Mouse (Mus musculus) CH12.LX (cell line): ENCODE data around the gene Zfhx3. TPM values are rescaled to one million over a fixed set of nuclear protein-coding genes. Genes with fewer than 3 reads are reported as not detected.

Experiments
- DNase-seq: peaks from one replicate; pipeline ENCODE4 v3.0.0-alpha.2; 2013; ENCODE audit errors: extremely low read depth
- H3K27ac ChIP-seq: 2 replicates; pipeline ENCODE4 v1.5.1; 2012; ENCODE audit warnings: low read depth, mild to moderate bottlenecking, control low read depth, moderate library complexity; ENCODE audit not compliant: insufficient read depth
- H3K27me3 ChIP-seq: replicated peaks from 2 replicates; pipeline ENCODE3; 2012; ENCODE audit warnings: inconsistent platforms
- H3K36me3 ChIP-seq, 2 experiments: replicated peaks in 1 of 2; 2 replicates each; pipeline versions ENCODE3 to v1.6.1; 2012; ENCODE audit warnings: inconsistent platforms in 1 of 2, low read length in 1 of 2, mild to moderate bottlenecking in 1 of 2, mixed read lengths in 1 of 2, moderate library complexity in 1 of 2; ENCODE audit not compliant: control insufficient read depth in 1 of 2, insufficient read depth in 1 of 2
- H3K4me1 ChIP-seq, 2 experiments: 2 replicates each; pipeline ENCODE4 v1.6.1; 2012; ENCODE audit warnings: inconsistent platforms in 1 of 2, moderate library complexity in 1 of 2; ENCODE audit not compliant: insufficient read depth in 2 of 2, control insufficient read depth in 1 of 2
- H3K4me2 ChIP-seq: 2 replicates; pipeline ENCODE4 v1.6.1; 2012; ENCODE audit warnings: low read depth, mild to moderate bottlenecking, control low read depth; ENCODE audit not compliant: poor library complexity, insufficient read depth, severe bottlenecking
- H3K4me3 ChIP-seq, 3 experiments: fragments of 150-350 bp in 1 of 3; sonication (generic) in 1 of 3; replicated peaks in 1 of 3; 2 replicates each; pipeline versions ENCODE3 to v1.5.1; 2011 to 2012; ENCODE audit warnings: low read depth in 2 of 3, low read length in 2 of 3, mild to moderate bottlenecking in 2 of 3, moderate library complexity in 2 of 3, control low read depth in 1 of 3, improper control_type of control experiment in 1 of 3, inconsistent platforms in 1 of 3, mixed read lengths in 1 of 3; ENCODE audit not compliant: poor library complexity in 1 of 3
- H3K79me2 ChIP-seq: replicated peaks from 2 replicates; pipeline ENCODE4 v1.6.1; 2012; ENCODE audit warnings: mild to moderate bottlenecking, moderate library complexity; ENCODE audit not compliant: control insufficient read depth, poor library complexity, insufficient read depth, severe bottlenecking; ENCODE audit errors: extremely low read depth
- H3K9ac ChIP-seq: 2 replicates; pipeline ENCODE4 v1.6.1; 2012; ENCODE audit warnings: low read depth, mild to moderate bottlenecking, control low read depth, moderate library complexity; ENCODE audit not compliant: insufficient read depth
- H3K9me3 ChIP-seq: replicated peaks from 2 replicates; pipeline ENCODE3; 2012; ENCODE audit warnings: low read length, inconsistent platforms, mixed read lengths
- BHLHE40 ChIP-seq: IDR thresholded peaks from 2 replicates; pipeline ENCODE4 v1.6.1; 2011; ENCODE audit warnings: mild to moderate bottlenecking, low read depth, low read length, improper control_type of control experiment
- CHD1 ChIP-seq: IDR thresholded peaks from 2 replicates; pipeline ENCODE4 v1.6.1; 2012; ENCODE audit warnings: low read depth, low read length, improper control_type of control experiment, inconsistent platforms
- CHD2 ChIP-seq: IDR thresholded peaks from 2 replicates; pipeline ENCODE4 v1.6.1; 2011; ENCODE audit warnings: low read length, improper control_type of control experiment
- CTCF ChIP-seq, 2 experiments: IDR thresholded peaks in 1 of 2; conservative IDR thresholded peaks in 1 of 2; 2 replicates each; pipeline ENCODE4 v1.5.1; 2011 to 2012; ENCODE audit warnings: low read depth in 2 of 2, low read length in 2 of 2, improper control_type of control experiment in 1 of 2, inconsistent platforms in 1 of 2, mild to moderate bottlenecking in 1 of 2, moderate library complexity in 1 of 2
- E2F4 ChIP-seq: IDR thresholded peaks from 2 replicates; pipeline ENCODE4 v1.6.1; 2011; ENCODE audit warnings: low read depth, low read length, improper control_type of control experiment; ENCODE audit not compliant: insufficient replicate concordance
- HCFC1 ChIP-seq: IDR thresholded peaks from 2 replicates; pipeline ENCODE4 v1.6.1; 2012; ENCODE audit warnings: low read depth, mild to moderate bottlenecking, inconsistent platforms, low read length, improper control_type of control experiment
- IRF4 ChIP-seq: IDR thresholded peaks from 2 replicates; pipeline ENCODE4 v1.6.1; 2014; ENCODE audit warnings: low read depth, mild to moderate bottlenecking, inconsistent platforms, low read length, improper control_type of control experiment
- JUN ChIP-seq: IDR thresholded peaks from 2 replicates; pipeline ENCODE4 v1.6.1; 2011; ENCODE audit warnings: low read depth, mild to moderate bottlenecking, low read length, improper control_type of control experiment, moderate library complexity; ENCODE audit not compliant: insufficient read depth
- MAX ChIP-seq: IDR thresholded peaks from 2 replicates; pipeline ENCODE4 v1.6.1; 2011; ENCODE audit warnings: low read length, improper control_type of control experiment
- MEF2A ChIP-seq: IDR thresholded peaks from 2 replicates; pipeline ENCODE4 v1.6.1; 2014; ENCODE audit warnings: low read depth, mild to moderate bottlenecking, inconsistent platforms, low read length, improper control_type of control experiment, borderline replicate concordance
- MXI1 ChIP-seq: IDR thresholded peaks from 2 replicates; pipeline ENCODE4 v1.6.1; 2011; ENCODE audit warnings: mild to moderate bottlenecking, low read depth, low read length, improper control_type of control experiment
- MYC ChIP-seq: IDR thresholded peaks from 2 replicates; pipeline ENCODE4 v1.6.1; 2011; ENCODE audit warnings: low read depth, mild to moderate bottlenecking, improper control_type of control experiment, low read length
- NELFE ChIP-seq: IDR thresholded peaks from 2 replicates; pipeline ENCODE4 v1.6.1; 2011; ENCODE audit warnings: low read depth, low read length, improper control_type of control experiment
- RAD21 ChIP-seq: IDR thresholded peaks from 2 replicates; pipeline ENCODE4 v1.6.1; 2011; ENCODE audit warnings: low read depth, mild to moderate bottlenecking, low read length, improper control_type of control experiment, moderate library complexity
- SIN3A ChIP-seq: IDR thresholded peaks from 2 replicates; pipeline ENCODE4 v1.6.1; 2012; ENCODE audit warnings: low read length, improper control_type of control experiment, inconsistent platforms
- TBP ChIP-seq: conservative IDR thresholded peaks from 2 replicates; pipeline ENCODE4 v1.6.1; 2011; ENCODE audit warnings: low read depth, low read length, improper control_type of control experiment
- TCF12 ChIP-seq: IDR thresholded peaks from 2 replicates; pipeline ENCODE4 v1.6.1; 2014; ENCODE audit warnings: low read depth, mild to moderate bottlenecking, inconsistent platforms, low read length, improper control_type of control experiment
- UBTF ChIP-seq: IDR thresholded peaks from 2 replicates; pipeline ENCODE4 v1.6.1; 2012; ENCODE audit warnings: low read depth, mild to moderate bottlenecking, inconsistent platforms, low read length, improper control_type of control experiment, moderate library complexity
- ZC3H11A ChIP-seq: IDR thresholded peaks from 2 replicates; pipeline ENCODE4 v1.6.1; 2012; ENCODE audit warnings: low read depth, mild to moderate bottlenecking, inconsistent platforms, low read length, improper control_type of control experiment
- ZMIZ1 ChIP-seq: IDR thresholded peaks from 2 replicates; pipeline ENCODE4 v1.6.1; 2012; ENCODE audit warnings: low read depth, mild to moderate bottlenecking, inconsistent platforms, low read length, improper control_type of control experiment
- ZNF384 ChIP-seq: IDR thresholded peaks from 2 replicates; pipeline ENCODE4 v1.6.1; 2012; ENCODE audit warnings: low read depth, low read length, improper control_type of control experiment, inconsistent platforms
- dilution Hi-C: fragments of 300-500 bp; cut with MboI; formaldehyde crosslinking; loops from 2 replicates; pipeline ENCODE4 v1.14.3; 2020; ENCODE audit warnings: low sequenced_read_pairs; ENCODE audit not compliant: extremely low pct_unique_long_range_greater_than_20kb, extremely low pct_ligation_motif_present
- in situ Hi-C: fragments of 300-500 bp; cut with MboI; formaldehyde crosslinking; loops from 3 replicates; pipeline ENCODE4 v1.14.3; 2019; ENCODE audit warnings: low sequenced_read_pairs, low pct_ligation_motif_present, low pct_unique_long_range_greater_than_20kb, mixed read lengths
- polyA plus RNA-seq: library from polyadenylated mRNA; unstranded; fragments of >175 nt; gene quantifications from 2 replicates; pipeline ENCODE4 v1.2.1, GENCODE M21; 2012; ENCODE audit warnings: low read depth; ENCODE audit not compliant: insufficient read length
- total RNA-seq, 2 experiments: library from RNA; depleted of rRNA; stranded (reverse); fragments of 300-350 nt in 1 of 2; fragments of >200 nt in 1 of 2; gene quantifications; 2 replicates each; pipeline ENCODE4 v1.2.3; 2012 to 2014

Gene Zfhx3
- total and polyA plus RNA-seq, 3 experiments, result 0.05 to 0.76 (median 0.68) TPM

GRCm38 (mm10) chr8:108908066-108908465 is 965.6 kb downstream of the Zfhx3 start:
- in situ Hi-C loops, result loop anchor here (25.0 kb wide), 1 partner anchor 321 kb away; no protein-coding TSS in a partner anchor
- Histone ChIP-seq H3K36me3 (no peaks in the 10 kb centered on the region), H3K9me3 (no peaks in the 10 kb centered on the region), H3K4me1 (peaks cover 5 to 7% of the 10 kb centered on the region in 2 experiments), H3K4me2 (no peak overlapping the region), H3K9ac (no peak overlapping the region), H3K27ac (no peak overlapping the region), H3K27me3 (no peaks in the 10 kb centered on the region), H3K4me3 (no peak overlapping the region), H3K79me2 (no peaks in the 10 kb centered on the region)
- no peak for DNase-seq
- TF ChIP-seq BHLHE40, result no peak
- no peak for TF ChIP-seq ZNF384
- no peak for TF ChIP-seq UBTF
- TF ChIP-seq IRF4, result no peak
- no peak for TF ChIP-seq TBP
- TF ChIP-seq MEF2A, result no peak
- TF ChIP-seq CTCF (conservative IDR thresholded peaks at IDR 0.05 in 1 of 2, IDR thresholded peaks at IDR 0.05 in 1 of 2; ENCODE audit: low read depth in 2 of 2, low read length in 2 of 2), result no peak
- TF ChIP-seq JUN, result no peak
- dilution Hi-C loops, result no loop called here

GRCm38 (mm10) chr8:108908540-108908939 is 966.1 kb downstream of the Zfhx3 start:
- Histone ChIP-seq H3K36me3 (no peaks in the 10 kb centered on the region), H3K4me2 (no peak overlapping the region), H3K27ac (no peak overlapping the region), H3K79me2 (no peaks in the 10 kb centered on the region), H3K9ac (no peak overlapping the region), H3K4me1 (peaks cover 5 to 7% of the 10 kb centered on the region in 2 experiments), H3K9me3 (no peaks in the 10 kb centered on the region), H3K4me3 (no peak overlapping the region), H3K27me3 (no peaks in the 10 kb centered on the region)
- dilution Hi-C loops, result no loop called here
- no peak for DNase-seq
- TF ChIP-seq SIN3A (no peak), RAD21 (no peak), TCF12 (no peak), BHLHE40 (no peak), CHD2 (no peak), ZNF384 (no peak), NELFE (no peak), MAX (no peak), ZMIZ1 (no peak), CHD1 (no peak), MXI1 (no peak), E2F4 (no peak), HCFC1 (no peak), MYC (no peak), UBTF (no peak), ZC3H11A (no peak), IRF4 (no peak)
- in situ Hi-C loops, result loop anchor here (25.0 kb wide), 1 partner anchor 321 kb away; no protein-coding TSS in a partner anchor
